8 mouse cellular contexts compared by ENCODE assay signal in genomic region chr8:84856864-84857441, GRCm38 (mm10). TPM values are rescaled to one million over a fixed set of nuclear protein-coding genes. Genes with fewer than 3 reads are reported as not detected.
DNase-seq lines count a peak whose midpoint lies in the region; ATAC-seq and TF ChIP-seq lines count a peak whose summit lies in the region.

Farsa (plus strand) TSS chr8:84856989.

- H3K4me2 ChIP-seq in lung, postnatal 0 days (replicated peaks; ENCODE audit: low read depth, low read length): peak within 1 kb of the TSS; percentile 75

- ATAC-seq in frontal cortex, adult (ENCODE audit: low TSS enrichment): peak; percentile 98
- peak; percentile 99 for ATAC-seq in lung, postnatal 0 days

- H3K27me3 ChIP-seq in hindbrain, embryonic 10.5 days (ENCODE audit: insufficient read depth, poor library complexity, severe bottlenecking): 0 out of 2 replicates have a peak, but pooled peaks cover 5% of the 10 kb centered on the region
- H3K27me3 ChIP-seq in lung, postnatal 0 days (replicated peaks; ENCODE audit: insufficient read depth, low read length): no peaks in the 10 kb centered on the region

- H3K4me3 ChIP-seq in hindbrain, embryonic 10.5 days: peak within 1 kb of the TSS; percentile 97
- peak within 1 kb of the TSS; percentile 82 for H3K4me3 ChIP-seq in lung, postnatal 0 days (ENCODE audit: low read depth, low read length)

- peaks cover 30% of the 10 kb centered on the region for H3K36me3 ChIP-seq in hindbrain, embryonic 10.5 days
- no peaks in the 10 kb centered on the region for H3K36me3 ChIP-seq in lung, postnatal 0 days (ENCODE audit: insufficient read depth, low read length)

- H3K9me3 ChIP-seq in hindbrain, embryonic 10.5 days: no peaks in the 10 kb centered on the region
- no peaks in the 10 kb centered on the region for H3K9me3 ChIP-seq in lung, postnatal 0 days (ENCODE audit: low read length)

- H3K4me1 ChIP-seq in hindbrain, embryonic 10.5 days (replicated peaks): peaks cover 14% of the 10 kb centered on the region
- peaks cover 6% of the 10 kb centered on the region; the same call in 1 of the 2 replicates for H3K4me1 ChIP-seq in lung, postnatal 0 days (ENCODE audit: insufficient read depth, low read depth, low read length)

- 0 out of 2 replicates have a peak, but pooled peaks have one; percentile 0 for TF ChIP-seq CTCF in lung, postnatal 0 days (IDR thresholded peaks at IDR 0.05)

- DNase-seq in MN1 (ENCODE audit: low spot score): peak; percentile 97
- peak; percentile 93 for DNase-seq in cerebellum, adult 9-10 months
- DNase-seq in hindbrain, embryonic 10.5 days (ENCODE audit: low spot score): peak; percentile 94
- peak; percentile 93 for DNase-seq in layer of hippocampus, adult 9-11 months
- DNase-seq in lung, postnatal 0 days (ENCODE audit: low spot score): peak; percentile 95
- peak; percentile 87 for DNase-seq in ovary, postnatal 14 days (ENCODE audit: low spot score)
- peak; percentile 91 for DNase-seq in thymus, postnatal 14 days

- H3K27ac ChIP-seq in hindbrain, embryonic 10.5 days: peak within 1 kb of the TSS; percentile 92
- H3K27ac ChIP-seq in lung, postnatal 0 days (ENCODE audit: low read length): peak within 1 kb of the TSS; percentile 74

- H3K9ac ChIP-seq in lung, postnatal 0 days (replicated peaks; ENCODE audit: low read depth): peak within 1 kb of the TSS; percentile 69

- no peak for TF ChIP-seq EP300 in lung, postnatal 0 days (IDR thresholded peaks at IDR 0.05)

- WGBS in hindbrain, embryonic 10.5 days: under 1% methylated on average over 39 of the region's 39 CpGs
- WGBS in lung, postnatal 0 days: under 1% methylated on average over 39 of the region's 39 CpGs

RNA-seq across cellular contexts. Expression of gene Farsa, which starts in this region (rescaled TPM):
- polyA plus RNA-seq in hindbrain, embryonic 10.5 days (2016; fragmentation: Nextera tagmentation; extraction: Ambion mirVana): 129 and 134 TPM in 2 replicates
- polyA plus RNA-seq in lung, postnatal 0 days (2015; fragmentation: Nextera tagmentation; extraction: Ambion mirVana): 44.0 and 44.6 TPM in 2 replicates

Comparison
In these comparisons a context has a peak if more than half of its experiments do, and no peak if none do; other contexts are left out.
1. Peak in every context shown above with its lines: DNase-seq, ATAC-seq, H3K4me3 ChIP-seq and H3K27ac ChIP-seq.